Mouse (Mus musculus) erythroblast, embryonic 14.5 days (primary cell): Measurements from ENCODE around the gene Rom1.

Experiments
- GATA1 ChIP-seq: IDR thresholded peaks from 2 replicates; pipeline ENCODE4 v1.6.1; 2012; ENCODE audit warnings: low read length, inconsistent platforms, mixed read lengths
- TAL1 ChIP-seq: IDR thresholded peaks from 3 replicates; pipeline ENCODE4 v1.6.1; 2012; ENCODE audit warnings: low read length, inconsistent platforms, mixed read lengths

DNA sequence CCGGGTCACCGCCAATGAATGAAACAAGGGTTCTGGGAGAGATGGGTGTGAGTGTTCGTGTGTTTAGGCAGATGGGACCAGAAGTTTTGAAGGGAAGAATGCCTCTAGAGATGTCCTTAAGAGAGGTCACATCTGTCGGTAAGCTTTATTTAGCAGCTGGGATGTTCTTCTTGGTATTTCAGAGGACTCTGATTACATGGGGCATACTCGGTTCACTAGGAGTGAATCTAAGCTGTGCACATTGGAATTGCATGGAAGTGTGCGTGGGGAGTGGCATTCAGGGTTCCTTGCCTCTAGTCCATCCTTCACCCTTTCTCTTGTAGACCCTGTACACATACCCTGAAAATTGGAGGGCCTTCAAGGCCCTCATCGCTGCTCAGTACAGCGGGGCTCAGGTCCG lies 38.7 kb upstream of the Rom1 start:
- no peak for TF ChIP-seq GATA1
- TF ChIP-seq TAL1, result no peak
